Mouse (Mus musculus): ENCODE data around the gene Gm21477.
"Not testable (repeated sequence)": the region's sequence is repeated elsewhere in the genome, so short reads cannot be mapped to it uniquely, and the experiment has no call there.

Gene Gm21477

DNA sequence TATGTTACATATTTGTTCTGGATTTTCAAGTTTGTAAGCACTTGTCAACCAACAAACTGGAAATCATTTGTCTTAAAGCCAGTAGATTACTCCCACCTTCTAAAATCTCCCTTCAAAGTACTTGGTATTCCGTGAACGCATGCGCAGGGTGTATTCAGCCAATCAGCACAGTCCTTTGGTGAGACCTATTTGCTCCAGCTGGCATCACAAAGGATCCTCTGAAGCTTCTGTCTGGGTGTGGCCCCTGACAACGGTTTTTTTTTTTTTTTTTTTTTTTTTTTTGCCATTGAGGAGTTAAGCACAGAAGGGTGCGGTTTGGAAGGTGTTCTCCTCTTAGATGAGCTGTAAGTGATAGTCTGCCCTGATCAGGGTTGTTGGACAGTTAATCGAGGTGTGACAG lies at the start of gene Gm21477:
TSS of gene Gm21477 (plus strand) at position 301 of the 400 bp plus-strand sequence.
- DNase-seq (ENCODE audit: low spot score): not testable (repeated sequence)
